Mouse (Mus musculus) frontal cortex, adult 2 months (tissue): ENCODE measurements at regions not wholly inside any gene's neighbourhood (a gene's known extent, or its start where the extent isn't known, plus 50 kb on each side); places are given as distances from the start of the nearest gene placed in this dataset.

Source experiments
- DNase-seq, 2 experiments: peaks; one replicate each; pipeline ENCODE4 v3.0.0; 2022; ENCODE audit warnings: low spot score in 1 of 2; ENCODE audit errors: extremely low spot score in 1 of 2

DNA sequence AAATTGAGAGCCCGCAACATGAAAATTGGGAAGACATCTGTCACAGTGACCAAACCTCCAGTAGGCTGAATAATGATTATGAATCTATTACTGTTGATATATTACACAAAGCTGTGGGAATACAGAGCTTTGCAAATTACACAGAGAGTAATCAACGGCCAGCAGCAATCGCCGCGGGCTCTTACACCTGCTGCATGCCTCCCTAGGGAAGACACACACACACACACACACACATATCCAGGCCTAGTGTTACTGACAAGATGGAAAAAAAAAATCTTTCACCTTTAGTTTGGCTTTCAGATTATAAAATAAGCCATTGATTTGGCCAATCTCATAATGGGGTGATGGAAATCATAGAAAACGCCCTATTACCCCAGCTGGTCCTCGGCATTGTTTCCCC, 327.4 kb downstream of the Btg1 start:
- DNase-seq, result no peak

DNA sequence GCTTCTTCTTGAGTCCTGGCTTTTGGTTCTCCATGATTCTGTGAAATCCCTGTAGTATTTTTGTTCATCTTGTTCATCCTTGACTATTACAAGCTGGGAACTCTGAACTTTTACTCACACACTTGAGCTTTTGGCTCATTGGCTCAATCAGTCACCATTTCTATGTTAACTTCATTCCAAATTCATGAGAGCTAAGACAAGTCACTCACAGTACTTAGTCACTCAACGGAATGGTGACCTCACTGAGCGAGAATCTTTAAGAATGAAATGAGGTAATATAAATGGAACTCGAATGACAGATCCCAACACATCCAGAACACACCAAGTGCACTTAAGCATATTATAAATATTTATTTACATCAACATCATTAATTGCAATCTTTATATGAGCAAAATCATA, 331.2 kb downstream of the Btg1 start:
- no peak for DNase-seq

DNA sequence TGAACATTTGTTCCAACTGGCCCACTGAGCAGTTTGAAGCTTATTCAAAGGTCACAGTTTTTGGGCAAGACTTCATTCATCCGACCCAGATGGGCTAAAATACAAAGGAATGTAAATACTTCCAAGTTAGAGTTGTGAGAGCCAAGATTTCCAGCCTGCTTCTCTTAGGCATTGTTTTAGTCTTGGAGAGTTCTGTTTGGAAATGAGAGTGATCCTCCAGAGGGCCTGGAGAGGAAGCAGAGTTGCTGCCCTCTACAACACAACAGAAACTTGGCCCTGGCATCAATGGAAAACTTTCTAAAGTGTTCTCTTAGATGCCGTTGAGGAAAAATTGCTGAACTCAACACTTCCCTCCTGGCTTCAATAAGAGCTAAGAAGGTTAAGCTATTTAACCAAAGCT, 332.1 kb downstream of the Btg1 start:
- no peak for DNase-seq

DNA sequence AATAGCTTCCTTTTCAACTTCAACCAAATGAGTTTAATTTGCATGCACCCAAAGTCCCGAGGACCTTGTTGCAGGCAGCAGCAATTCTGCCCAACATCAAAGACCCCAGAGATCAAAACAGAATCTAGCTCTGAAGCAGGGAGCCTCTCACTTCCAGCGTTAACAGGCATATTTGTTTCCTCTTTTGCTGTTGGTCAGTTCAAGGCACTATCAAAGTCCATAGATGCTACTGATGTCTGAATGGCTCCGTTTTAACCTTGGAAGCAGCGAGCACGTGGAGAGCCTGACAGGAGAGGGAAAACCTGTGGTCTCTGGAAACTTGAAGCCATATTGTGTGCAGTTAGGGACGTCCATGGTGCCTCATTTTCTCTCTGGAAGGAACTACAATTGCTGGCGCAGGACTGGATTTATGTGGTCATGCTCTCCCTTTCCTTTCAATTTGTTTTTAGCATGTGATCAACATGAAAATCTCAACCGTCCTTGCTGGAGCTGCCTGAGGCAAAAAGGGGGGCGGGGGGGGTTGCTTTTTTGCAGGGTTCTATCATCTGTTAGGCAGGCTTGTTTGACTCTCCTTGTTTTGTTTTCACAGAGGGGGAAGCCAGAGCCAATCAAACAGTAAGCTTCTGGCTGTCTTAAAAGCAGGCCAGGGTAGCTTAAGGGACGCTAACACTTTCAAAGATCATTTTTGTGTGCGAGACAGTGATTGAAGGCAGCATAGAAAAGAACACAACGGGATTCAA, 338.4 kb downstream of the Btg1 start:
- DNase-seq, result peak in 1 of 2 experiments; percentile 10

DNA sequence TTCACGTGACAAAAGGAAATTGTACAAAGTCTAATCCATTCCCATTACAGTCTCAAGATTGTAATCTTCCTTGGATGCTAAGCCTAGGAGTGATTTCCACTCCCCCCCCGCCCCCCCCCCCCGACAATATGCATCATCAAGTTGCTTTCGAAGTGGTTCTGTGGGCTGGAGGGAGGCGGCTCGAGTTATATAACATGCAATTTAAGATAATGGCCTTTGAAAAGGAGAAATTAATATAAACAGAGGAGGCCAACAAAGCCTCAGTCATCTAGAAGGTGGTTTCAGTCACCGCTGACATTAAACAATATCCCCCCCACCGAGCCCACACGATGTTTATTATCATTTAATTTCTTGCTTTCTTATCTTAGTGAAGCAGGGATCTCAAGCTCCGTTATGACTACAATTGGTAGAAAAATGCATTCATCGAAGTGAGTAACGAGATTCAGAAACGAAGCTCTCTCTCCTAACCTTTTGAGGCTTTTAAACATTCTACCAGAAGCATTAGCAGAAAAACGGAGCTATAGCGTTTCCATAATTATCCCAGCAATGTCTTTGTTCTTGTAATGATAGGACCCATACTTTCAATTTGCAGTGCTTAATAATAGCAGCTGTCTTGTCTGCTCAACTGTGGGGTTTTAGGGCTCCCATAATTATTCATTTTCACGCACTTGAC, 339.1 kb downstream of the Btg1 start:
- peak in 1 of 2 experiments; percentile 30 for DNase-seq

DNA sequence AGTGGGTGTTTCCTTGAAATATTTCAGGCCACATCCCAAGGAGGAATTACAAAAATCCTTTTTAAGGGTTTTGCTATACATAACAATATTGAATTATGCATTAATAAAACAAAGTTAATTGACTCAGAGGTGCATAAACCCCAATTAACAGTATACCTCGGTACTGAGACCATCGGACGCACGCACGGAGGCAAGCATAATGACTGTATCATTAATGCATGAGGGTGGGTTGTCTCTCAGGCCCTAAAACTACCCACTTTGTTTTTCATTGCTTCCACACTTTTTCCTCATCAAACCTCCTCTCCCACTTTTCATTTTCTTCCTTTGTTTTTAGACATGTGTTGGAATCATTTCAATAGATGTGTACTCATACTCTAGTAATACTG, 339.6 kb downstream of the Btg1 start:
- DNase-seq, result no peak

DNA sequence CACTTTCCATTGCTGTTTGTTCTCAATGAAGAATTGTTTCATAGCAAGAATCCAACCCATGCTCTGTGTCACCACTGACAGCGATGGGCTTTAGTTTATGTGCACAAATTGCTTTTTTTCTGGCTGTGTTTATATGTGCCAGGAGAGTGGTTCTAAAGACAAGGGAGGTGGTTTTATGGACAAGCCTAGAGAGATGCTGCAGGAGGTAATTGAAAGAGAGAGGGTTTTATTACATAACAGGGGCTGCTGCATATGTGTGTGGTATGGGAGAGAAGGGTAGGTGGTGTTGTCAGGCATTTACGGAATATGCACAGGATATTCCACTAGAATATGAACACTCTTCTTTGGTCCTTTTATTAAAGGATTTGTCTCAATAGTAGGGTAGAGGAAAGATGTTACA, 340.2 kb downstream of the Btg1 start:
- DNase-seq, result no peak

DNA sequence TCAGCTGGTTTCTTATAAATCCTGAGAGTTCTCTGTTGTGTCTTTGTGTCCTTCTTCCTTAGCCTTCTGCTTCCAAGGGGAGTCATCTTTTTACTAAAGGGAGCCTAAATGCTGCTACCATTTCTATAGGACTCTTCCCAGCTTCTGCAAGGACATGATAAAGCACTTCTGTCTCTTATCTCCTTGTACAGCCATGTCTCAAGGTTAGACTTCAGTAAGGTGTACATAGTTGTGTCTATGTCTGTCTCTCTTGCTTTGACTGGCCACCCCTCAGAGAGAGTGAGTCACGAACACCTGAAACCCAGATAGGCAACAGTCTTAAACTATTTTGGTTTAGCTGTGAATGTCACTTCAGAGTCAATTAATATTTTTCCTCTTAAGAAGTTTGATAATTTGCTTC, 353.0 kb downstream of the Btg1 start:
- no peak for DNase-seq

DNA sequence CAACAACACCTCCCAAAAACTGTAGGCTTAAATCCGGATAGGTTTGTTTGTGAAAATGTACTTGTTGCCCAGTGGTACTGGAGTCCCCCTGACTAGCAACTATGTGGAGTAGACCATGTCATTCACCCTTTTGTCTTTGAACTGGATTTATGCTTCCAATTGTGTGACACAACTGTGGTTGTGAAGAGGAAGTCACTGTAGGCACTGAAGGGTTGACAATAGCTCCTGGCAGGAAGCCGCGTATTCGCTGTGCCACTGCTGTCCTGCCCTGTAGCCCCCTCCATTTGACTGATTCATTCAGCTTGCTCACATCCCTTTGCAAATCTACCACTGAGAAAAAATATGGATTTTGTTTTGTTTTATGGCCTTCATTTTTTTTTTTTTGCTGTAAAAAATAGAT, 353.9 kb downstream of the Btg1 start:
- DNase-seq, result no peak

DNA sequence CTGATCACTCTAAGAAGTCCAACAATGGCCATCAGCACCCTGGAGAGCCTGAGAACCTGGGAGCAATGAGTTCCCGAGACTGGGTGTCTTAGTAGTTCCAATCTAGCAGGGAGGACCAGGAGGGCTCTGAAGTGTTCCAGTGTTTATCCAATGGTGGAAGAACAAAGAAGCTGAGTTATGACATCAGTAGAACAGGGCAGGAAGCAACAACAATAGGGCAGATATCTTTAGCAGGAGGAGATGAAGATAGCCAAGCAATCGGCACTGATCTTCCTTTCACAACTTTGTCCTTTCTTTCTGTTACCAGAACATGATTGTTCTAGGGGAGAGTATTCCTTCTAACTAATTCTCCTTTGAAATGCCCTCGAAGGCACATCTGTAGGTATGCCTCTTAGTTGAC, 355.0 kb downstream of the Btg1 start:
- no peak for DNase-seq

DNA sequence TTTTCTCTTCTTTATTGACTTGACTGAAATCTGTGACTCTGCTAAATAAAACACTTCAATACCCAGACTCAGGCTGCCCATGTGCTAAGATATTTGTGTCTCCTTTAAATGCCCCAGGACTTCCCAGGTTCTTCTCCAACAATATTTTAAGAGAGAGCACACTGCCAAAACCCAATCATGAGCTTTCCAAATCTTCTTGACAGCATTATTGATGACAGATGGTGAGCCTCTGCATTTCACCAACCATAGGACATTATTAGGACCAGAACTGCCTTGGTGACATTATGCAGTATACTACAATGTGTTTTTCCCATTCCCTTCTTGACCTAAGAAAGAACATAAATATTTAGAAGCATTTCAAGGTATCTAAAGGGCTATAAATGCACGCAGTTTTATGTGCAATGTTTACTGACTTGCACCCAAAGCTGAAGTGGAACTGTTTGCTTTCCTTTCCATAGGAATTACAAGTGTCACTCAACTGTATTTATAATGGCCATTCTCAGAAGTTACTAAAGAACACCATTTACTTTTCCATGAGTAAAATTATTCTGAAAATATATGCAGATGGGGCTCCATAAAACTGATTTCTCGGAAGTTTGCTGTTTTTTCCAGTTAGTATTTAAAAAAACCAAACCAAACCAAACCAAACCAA, 357.6 kb downstream of the Btg1 start:
- DNase-seq, result no peak

DNA sequence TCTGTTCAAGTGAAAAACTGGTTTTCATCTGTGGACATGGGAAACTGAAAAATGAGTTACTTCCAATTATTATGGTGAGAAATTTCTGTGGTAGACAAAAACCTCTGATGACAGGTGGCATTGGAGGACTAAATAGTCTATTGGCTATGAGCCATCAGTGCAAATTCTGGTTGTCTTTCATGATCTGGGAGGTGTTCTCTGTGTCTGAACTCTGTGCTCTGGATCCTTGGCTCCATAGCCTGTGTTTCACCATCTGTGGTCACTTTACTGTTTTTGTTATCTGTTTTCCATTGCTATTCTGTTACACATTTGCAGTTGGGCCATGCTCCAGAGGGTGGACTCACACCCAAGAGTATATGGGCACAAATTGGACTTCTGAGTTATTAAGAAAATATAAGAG, 359.9 kb downstream of the Btg1 start:
- DNase-seq, result no peak

DNA sequence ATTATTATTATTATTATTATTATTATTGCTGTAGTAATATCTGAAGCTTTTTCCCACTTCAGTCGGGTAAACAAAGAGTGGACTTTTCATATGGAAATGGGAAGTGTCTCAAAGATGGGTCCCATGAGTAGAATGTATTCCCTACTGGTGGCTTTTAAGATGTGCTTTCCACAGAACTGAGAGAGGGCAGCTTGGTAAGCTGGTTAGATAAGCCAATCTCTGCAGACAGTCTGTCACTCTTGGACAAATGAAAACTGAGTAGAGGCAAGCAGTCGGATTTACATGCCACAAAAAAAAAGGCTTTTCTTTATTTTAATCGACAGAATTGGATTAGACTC, 363.7 kb downstream of the Btg1 start:
- DNase-seq, result no peak

DNA sequence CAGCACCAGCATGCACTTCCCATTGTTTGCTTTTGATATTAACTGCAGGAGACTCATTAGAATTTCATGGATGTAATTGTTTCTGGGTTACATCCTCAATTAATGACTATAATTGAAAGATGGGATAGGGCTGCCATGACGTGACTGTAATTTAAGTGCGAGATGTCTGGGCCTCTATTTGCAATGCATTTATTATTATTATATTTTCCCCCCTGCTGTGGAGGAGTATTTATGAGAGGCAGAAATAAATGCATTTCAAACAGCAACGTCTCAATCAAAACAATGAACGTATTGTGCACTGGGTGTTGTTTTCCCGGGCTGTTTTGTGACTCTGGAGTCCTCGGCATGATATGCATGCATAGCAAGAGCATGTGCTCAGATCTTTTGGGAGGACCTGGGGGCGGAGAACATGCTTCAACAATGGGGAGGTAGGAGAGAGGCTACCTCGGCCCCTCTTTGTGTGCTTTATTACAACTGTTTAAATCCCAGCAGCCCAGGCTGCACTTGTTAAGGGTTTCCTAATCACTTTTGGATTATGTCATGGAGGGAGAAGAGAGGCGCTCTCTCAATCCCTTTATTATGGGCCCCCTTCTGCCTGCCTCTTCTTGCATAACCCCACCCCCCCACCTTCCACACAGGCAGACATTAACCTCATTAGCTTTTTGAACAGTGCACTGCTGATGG, 364.2 kb downstream of the Btg1 start:
- no peak for DNase-seq

DNA sequence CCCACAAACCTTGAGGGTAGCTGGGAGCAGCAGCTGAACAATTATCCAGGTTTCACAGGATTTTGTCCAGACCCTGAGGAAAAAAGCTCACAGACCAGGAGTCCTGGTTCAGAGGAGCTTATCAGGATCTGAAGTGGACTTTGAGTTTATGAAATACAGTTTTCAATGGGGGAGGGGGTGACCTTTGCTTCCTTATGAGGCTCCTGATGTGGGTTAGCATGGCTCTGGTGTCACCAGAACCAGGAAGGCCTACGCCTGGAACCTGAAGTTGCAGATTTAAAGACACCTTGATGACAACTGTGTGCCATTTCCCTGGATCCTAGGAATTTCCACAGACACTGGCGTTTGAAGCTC, 364.7 kb downstream of the Btg1 start:
- DNase-seq, result no peak

DNA sequence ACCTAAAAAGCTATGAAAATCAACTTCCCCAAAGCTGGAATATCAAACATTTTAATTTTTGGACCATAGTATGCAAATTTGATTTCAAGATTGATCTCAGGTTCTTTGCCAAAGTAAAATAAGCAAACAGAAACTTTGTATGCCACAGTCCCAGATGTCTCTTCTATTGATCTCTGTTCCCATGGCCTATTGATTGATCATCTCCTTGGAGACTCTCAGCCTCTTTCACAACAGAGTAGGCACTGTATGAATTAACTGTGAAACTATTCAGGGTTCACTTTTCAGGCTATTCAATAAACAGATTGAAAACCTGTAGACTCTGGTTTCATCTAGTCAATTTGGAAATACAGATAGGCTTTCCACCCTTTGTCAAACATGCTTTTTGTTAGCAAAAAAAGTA, 384.1 kb downstream of the Btg1 start:
- DNase-seq, result no peak

DNA sequence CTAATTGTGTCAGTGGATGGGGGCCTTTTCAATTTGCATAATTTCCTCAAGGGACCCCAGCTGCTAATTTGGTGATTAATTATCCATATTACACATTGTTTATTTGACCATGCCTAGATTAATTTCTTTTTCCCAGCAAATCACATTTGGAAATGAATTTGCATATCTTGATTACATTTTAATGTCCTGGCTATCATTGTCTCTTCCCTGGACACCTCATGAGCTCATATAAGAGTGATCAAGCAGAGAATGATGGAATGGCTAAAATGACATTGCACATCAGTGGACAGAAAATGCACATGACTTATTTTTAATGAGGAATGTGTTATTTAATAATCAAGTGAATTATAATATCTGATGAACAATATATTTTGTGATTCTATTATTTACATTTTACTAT, 392.1 kb downstream of the Btg1 start:
- no peak for DNase-seq

DNA sequence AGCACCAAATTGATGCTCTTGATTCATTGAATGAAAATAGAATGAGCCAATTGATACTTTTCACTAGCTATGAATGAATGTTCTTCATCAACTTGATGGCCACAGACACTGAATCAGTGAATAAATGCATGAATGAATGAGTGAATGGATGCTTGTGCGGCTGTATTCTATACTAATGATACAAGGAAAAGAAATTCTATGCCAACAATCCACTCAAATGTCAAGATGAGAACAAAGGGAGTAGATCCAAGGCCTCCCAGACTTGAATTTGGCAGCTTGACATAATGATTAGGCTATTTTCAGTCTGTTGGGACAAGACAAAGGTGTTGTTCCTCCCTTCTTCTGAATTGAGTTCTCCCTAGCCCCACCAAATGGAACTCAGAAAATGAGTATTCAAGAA, 393.1 kb downstream of the Btg1 start:
- no peak for DNase-seq

DNA sequence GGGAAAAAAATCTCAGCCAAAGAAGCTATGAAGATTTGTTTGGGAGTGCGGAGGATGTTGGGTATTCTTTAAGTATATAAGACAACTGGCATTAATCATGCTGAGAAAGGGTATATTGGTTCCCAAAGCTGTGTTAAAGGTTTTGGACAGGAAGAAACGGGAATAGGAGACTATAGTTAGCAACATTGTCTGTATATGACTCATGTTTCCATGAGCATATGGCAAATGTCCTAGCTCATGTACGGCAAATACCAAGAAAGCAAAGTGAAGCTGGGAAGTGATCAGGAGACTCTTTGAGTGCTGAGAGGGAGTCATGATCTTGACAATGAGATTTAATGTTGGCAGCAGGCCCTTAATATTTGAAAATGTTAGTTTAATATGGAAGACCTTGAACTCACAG, 401.8 kb downstream of the Btg1 start:
- peak in 1 of 2 experiments; percentile 34 for DNase-seq

DNA sequence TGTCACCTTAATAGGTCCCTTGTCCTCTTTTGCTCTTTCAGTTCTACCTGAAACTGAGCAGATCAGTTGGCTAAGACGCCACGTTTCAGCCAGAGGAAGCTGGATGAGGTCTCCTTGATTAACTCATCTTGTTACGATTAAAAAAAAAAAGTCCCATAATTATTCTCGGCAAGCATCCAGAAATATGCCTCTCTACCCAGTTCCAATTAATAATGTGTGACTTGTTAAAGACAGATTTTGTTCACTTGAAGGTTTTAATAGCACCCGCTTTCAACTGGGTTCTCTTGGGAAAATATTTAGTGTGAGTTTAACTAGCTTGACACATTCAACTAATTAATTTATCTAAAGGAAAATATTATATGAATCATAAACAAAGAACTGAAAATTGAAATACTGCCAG, 412.0 kb downstream of the Btg1 start:
- DNase-seq, result no peak

DNA sequence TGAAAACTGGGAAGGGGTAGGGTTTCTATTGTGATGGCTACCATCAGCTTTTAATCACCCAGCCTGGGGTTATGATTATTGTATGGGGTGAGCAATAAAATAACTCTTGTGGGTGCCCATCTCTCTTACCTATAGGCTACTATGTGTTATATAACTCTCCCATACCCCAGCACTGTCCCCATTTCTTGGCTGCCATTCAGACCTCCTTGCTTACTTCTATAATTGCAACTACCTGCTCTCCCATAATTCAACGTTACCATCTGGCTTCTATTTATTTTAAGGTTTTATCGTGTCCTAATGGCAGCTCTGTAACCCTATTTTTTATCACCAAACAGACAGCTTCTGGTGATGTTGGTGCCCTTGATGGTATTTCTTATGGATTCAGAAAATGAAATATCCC, 414.2 kb downstream of the Btg1 start:
- DNase-seq, result no peak

DNA sequence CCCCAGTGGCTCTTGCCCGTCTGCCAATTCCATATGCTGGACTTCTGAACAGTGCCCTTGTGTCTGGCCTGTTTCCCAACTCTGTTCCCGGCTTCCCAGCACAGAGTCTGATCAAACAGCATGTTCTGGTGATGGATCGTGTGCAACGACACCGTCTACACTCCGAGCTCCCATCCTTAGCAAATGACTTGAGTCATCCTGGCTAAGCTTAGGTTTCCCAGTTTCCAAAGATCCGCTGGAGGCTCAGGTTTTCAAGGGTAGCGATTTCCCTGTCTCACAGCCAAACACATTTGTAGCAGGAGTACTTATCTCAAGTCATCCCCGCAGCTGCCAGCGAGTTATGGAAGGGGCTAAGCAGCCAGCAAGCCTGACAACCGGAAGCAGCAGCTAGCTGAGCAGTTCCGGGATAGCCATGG, 418.6 kb downstream of the Btg1 start:
- peak in 1 of 2 experiments; percentile 36 for DNase-seq
